Mouse (Mus musculus) kidney, postnatal 14 days (tissue): ENCODE measurements around the gene Ehd1.
"Not testable (repeated sequence)": the region's sequence is repeated elsewhere in the genome, so short reads cannot be mapped to it uniquely, and the experiment has no call there.

ENCODE experiments used
- DNase-seq: peaks from one replicate; pipeline ENCODE4 v3.0.0; 2022; ENCODE audit warnings: mixed read lengths

The Ehd1 gene

GRCm38 (mm10) chr19:6281122-6282020 lies 4.8 kb downstream of the Ehd1 start:
- no peak for DNase-seq

- DNase-seq, result no peak
Observed at GRCm38 (mm10) chr19:6283001-6283400, 6.5 kb downstream of the Ehd1 start.

GRCm38 (mm10) chr19:6284502-6284901 lies 8.0 kb downstream of the Ehd1 start:
- DNase-seq, result no peak

GRCm38 (mm10) chr19:6285226-6285625 lies 8.7 kb downstream of the Ehd1 start:
- DNase-seq, result no peak

- DNase-seq, result no peak
Observed at GRCm38 (mm10) chr19:6285632-6286433, 9.3 kb downstream of the Ehd1 start.

GRCm38 (mm10) chr19:6286434-6287401 lies 10.2 kb downstream of the Ehd1 start:
- no peak for DNase-seq

GRCm38 (mm10) chr19:6288236-6288894 lies 11.8 kb downstream of the Ehd1 start:
- no peak for DNase-seq

GRCm38 (mm10) chr19:6289696-6290238 lies 13.2 kb downstream of the Ehd1 start:
- DNase-seq, result no peak

- DNase-seq, result not testable (repeated sequence)
Observed at GRCm38 (mm10) chr19:6290720-6291116, 14.2 kb downstream of the Ehd1 start.

GRCm38 (mm10) chr19:6291117-6291781 lies 14.7 kb downstream of the Ehd1 start:
- peak; percentile 78 for DNase-seq

- no peak for DNase-seq
Observed at GRCm38 (mm10) chr19:6292262-6292661, 15.7 kb downstream of the Ehd1 start.

GRCm38 (mm10) chr19:6294301-6294700 lies 17.8 kb downstream of the Ehd1 start:
- no peak for DNase-seq

- no peak for DNase-seq
Observed at GRCm38 (mm10) chr19:6296551-6297210, 20.2 kb downstream of the Ehd1 start.

GRCm38 (mm10) chr19:6297641-6298040 lies 21.1 kb downstream of the Ehd1 start:
- peak; percentile 47 for DNase-seq

GRCm38 (mm10) chr19:6299003-6299402 lies 22.5 kb downstream of the Ehd1 start:
- no peak for DNase-seq

- no peak for DNase-seq
Observed at GRCm38 (mm10) chr19:6299450-6300267, 23.1 kb downstream of the Ehd1 start.

GRCm38 (mm10) chr19:6300402-6300841 lies 23.9 kb downstream of the Ehd1 start:
- peak; percentile 47 for DNase-seq

- no peak for DNase-seq
Observed at GRCm38 (mm10) chr19:6302114-6302513, 25.6 kb downstream of the Ehd1 start.

- DNase-seq, result no peak
Observed at GRCm38 (mm10) chr19:6302522-6302921, 26.0 kb downstream of the Ehd1 start.

GRCm38 (mm10) chr19:6303831-6304230 lies 27.3 kb downstream of the Ehd1 start:
- no peak for DNase-seq
